Mouse (Mus musculus) lung, adult 2 months (tissue): ENCODE measurements at regions not wholly inside any gene's neighbourhood (a gene's known extent, or its start where the extent isn't known, plus 50 kb on each side); places are given as distances from the start of the nearest gene placed in this dataset.

Source experiments
- CTCF ChIP-seq: fragments of 200-500 bp; IDR thresholded peaks from 2 replicates; pipeline ENCODE4 v1.5.1; 2011; ENCODE audit warnings: mild to moderate bottlenecking, low read length, control low read depth; ENCODE audit not compliant: insufficient read depth
- POLR2A ChIP-seq: fragments of 200-500 bp; IDR thresholded peaks from 2 replicates; pipeline ENCODE4 v1.6.1; 2011; ENCODE audit warnings: low read depth, mild to moderate bottlenecking, control low read depth, low read length, borderline replicate concordance; ENCODE audit errors: extremely low read depth

- TF ChIP-seq CTCF: no peak
- no peak for TF ChIP-seq POLR2A
These were observed 1055.4 kb upstream of the Sel1l start for GRCm38 (mm10) chr12:92904382-92904781.
